Mouse (Mus musculus) G1E (cell line): ENCODE data around the gene Dnaaf1.

Experiments
- CTCF ChIP-seq: IDR thresholded peaks from 2 replicates; pipeline ENCODE4 v1.5.1; 2012; ENCODE audit warnings: low read depth, low read length, inconsistent platforms, mixed read lengths
- GATA1 ChIP-seq: IDR thresholded peaks from 2 replicates; pipeline ENCODE4 v1.6.1; 2012; ENCODE audit warnings: borderline replicate concordance, low read length, inconsistent platforms, mixed read lengths
- GATA2 ChIP-seq: IDR thresholded peaks from 2 replicates; pipeline ENCODE4 v1.6.1; 2012; ENCODE audit warnings: low read depth, low read length, inconsistent platforms, borderline replicate concordance
- POLR2AphosphoS5 ChIP-seq: IDR thresholded peaks from 2 replicates; pipeline ENCODE4 v1.6.1; 2012; ENCODE audit warnings: low read depth, low read length, inconsistent platforms; ENCODE audit not compliant: insufficient replicate concordance
- TAL1 ChIP-seq: conservative IDR thresholded peaks from 2 replicates; pipeline ENCODE4 v1.6.1; 2012; ENCODE audit warnings: low read depth, low read length, inconsistent platforms, mixed read lengths

DNA sequence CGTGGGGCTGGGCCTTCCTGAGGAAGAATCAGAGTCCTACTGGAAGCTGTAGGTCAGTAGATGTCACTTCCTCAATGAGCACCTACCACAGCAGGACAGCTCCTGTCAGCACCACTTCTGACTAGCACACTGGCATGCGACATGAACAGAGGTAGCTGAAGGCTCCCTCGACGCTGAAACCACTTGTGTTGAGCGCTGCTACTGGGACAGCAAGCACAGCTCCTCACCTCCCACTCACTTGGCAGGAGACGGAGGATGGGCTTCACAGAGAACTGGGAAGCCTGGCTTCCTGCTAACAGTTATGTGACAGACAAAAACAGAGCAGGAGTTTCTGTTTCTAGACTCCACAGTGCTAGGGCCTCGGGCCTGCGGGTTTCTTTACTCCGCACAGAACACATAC, 43.1 kb upstream of the Dnaaf1 start:
- no peak for TF ChIP-seq CTCF
- no peak for TF ChIP-seq TAL1
- no peak for TF ChIP-seq GATA1
- TF ChIP-seq GATA2, result no peak
- TF ChIP-seq POLR2AphosphoS5, result no peak
